Mouse (Mus musculus) splenic B cell, adult 2 months (primary cell): ENCODE data around the gene Dhh.

Source experiments
- DNase-seq: peaks from one replicate; pipeline ENCODE4 v3.0.0-alpha.2; 2011; ENCODE audit warnings: low read depth, low spot score
- H3K27me3 ChIP-seq: 2 replicates; pipeline ENCODE4 v1.6.1; 2012; ENCODE audit warnings: mild to moderate bottlenecking, low read length, moderate library complexity, mixed read lengths; ENCODE audit not compliant: control insufficient read depth, poor library complexity, insufficient read depth, severe bottlenecking
- H3K36me3 ChIP-seq: 2 replicates; pipeline ENCODE4 v1.6.1; 2012; ENCODE audit warnings: mild to moderate bottlenecking, low read length, moderate library complexity, mixed read lengths; ENCODE audit not compliant: control insufficient read depth, poor library complexity, insufficient read depth, severe bottlenecking

Dhh gene

DNA sequence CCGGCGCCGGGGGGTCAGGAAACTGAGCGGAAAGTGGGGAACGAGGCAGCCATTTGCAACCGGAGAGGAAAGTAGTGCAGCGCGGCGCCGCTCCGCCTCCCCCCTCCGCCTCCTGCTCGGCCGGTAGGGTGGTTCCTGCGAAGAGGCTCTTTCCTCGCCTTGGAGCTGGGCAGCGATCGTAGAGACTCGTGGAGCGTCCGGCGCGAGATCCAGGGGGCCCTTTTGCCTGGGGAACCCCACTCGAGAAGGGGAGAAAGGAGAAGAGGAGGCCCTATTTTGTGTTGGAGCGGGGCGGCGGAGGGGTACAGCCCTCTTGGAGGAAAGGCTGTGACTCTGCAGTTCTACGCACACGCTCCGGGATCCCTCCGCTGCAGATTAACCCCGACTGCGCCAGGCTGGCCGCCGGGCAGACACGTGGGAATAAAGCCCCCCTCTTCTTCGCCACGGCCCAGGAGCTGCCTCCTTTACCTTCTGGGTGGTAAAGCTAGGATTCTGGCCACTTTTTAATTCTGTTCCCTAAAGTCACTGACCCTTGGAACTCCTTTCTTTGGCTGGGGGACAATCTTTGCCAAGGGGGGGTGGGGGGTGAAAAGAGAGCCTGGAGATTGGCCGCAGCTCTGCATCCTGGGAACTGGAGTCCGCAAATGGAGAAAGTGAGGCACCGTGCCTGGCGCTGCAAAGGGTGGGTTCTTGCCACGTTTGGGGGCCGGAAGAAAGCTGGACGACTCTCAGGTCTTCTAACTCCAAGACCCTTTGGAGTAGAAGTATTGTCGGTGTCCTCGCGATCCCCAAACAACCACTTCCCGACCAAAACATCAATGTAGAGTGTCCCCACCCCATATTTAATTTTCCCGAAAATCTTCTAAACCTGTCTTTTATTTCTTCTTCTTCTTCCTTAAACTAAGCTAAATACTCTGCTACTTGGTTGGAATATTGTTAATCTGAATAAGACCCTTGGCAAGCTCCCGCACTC lies 26.1 kb downstream of the Dhh start:
- peak; percentile 94 for DNase-seq
- Histone ChIP-seq H3K27me3 (no peaks in the 10 kb centered on the region), H3K36me3 (no peaks in the 10 kb centered on the region)

DNA sequence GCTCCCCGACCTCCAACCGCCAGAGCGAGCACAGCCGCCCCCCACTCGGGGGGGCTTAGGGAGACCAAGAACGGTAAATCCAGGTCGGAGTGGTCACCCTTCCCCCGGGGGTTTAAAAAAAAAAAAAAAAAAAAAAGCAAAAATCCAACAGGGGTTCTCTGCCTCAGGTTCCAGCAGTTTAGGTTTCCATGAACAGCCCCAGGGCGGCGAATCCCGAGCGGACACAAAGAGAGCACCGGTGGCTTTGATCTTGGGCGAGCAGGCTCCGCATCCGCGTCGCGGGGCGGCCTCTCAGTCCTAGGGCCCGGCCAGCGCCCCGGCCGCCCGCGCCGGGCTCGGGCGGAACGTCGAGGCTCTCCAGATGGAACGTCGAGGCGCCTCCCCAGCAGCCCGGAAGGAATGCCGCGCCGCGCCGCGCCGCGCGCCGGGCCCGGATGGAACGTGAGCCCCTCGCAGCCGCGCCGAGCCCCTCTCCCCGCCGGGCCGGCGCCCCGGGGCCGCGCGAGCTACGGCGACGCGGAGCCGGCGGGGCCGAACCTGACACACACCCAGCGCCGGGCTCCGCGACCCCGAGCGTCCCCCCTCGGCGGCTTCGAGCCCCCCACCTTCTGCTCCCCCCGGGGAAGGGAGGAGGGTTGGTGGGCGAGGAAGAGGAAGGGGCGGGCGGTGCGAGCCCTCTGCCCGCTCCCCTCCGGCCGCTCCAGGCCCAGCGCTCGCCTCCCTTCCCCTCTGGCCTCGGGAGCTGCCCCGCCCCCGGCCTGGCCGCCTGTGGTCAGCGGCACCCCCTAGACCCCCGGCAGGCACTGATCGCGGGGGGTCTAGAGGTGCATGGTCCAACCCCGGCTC lies 27.0 kb downstream of the Dhh start, which contains the start of gene Kmt2d:
Gene Kmt2d, minus strand, starts transcription at position 135 of the 846 bp plus-strand sequence.
- no peak for DNase-seq
- H3K36me3 ChIP-seq = no peaks in the 10 kb centered on the region
- H3K27me3 ChIP-seq = no peaks in the 10 kb centered on the region

DNA sequence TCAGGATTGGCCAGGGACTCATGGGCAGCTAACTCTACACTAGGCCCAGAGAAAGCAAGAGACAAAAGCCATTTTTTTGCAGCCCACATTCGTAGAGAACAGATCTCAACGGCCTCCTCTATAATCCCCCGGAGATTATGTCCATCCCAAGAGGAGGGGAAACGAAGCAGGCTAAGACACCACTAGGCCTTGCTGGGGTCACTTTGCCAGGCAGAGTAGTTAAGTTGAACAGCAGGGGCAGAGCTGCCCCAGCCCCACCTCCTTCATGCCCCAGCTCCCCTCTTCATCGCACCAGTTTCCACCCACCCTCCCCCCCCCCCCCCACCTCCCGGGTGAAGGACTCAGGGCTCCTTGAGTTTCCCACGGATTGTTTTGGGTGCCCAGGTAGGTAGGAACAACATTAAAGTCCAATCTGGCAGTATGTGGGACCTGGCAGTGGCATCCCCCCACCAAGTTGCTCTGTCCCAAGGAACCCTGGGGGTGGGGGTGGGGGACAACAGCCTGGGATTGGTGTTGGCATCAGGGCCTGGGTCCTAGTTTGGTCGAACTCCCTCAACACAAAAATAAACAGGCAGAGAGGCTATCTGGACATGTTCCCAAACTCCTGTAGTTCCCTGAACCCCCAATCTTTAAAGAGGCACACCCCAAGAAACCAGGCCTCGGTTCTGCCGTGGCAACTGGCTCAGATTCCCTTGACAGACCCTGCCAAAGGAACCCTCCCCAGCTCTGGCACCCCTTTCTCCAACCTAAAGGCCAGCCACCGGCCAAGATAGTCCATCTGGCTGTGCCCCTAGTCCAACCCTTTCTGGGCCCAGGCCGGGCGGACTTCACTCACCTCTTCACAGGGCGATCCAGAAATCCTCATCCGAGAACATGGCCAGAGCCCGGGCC lies 27.9 kb downstream of the Dhh start:
- peaks cover 4% of the 10 kb centered on the region; the same call in 1 of the 2 replicates for H3K36me3 ChIP-seq
- H3K27me3 ChIP-seq = no peaks in the 10 kb centered on the region
- no peak for DNase-seq

GRCm38 (mm10) chr15:98869342-98870178 lies 28.8 kb downstream of the Dhh start:
- DNase-seq = no peak
- Histone ChIP-seq H3K36me3 (peaks cover 4% of the 10 kb centered on the region; the same call in 1 of the 2 replicates), H3K27me3 (no peaks in the 10 kb centered on the region)

DNA sequence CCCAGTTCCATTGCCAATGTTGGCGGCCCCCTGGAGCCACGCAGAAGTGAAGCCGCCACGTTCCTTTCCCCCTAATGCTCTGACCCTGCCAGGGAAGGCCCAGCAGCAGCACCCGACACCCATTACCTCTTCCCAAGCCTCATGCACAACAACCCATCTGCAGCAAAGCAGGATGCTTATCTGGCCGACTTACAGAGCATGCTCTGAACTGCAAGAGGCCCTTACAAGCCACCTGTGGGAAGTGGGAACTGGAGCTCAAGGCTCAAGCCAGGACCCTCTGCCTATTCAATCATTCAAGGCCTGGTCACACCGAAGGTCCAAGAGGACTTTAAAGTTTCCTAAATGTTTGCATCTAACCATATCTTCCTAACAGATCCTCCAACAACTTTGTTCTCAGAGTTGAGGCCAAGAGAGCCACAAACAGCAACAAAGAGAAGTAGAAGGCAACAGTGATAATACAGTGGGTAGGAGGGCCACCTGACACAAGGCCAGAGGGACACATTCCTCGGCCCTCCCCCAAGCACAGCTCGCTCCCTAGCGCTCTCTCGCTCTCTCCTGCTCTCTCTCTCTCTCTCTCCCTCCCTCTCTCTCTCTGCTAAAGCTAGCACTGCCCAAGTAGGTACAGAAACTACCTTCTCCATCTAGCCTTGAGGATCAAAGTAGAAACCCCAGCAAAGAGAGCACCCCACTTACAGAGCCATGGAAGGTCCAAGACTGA lies 29.8 kb downstream of the Dhh start:
- Histone ChIP-seq H3K36me3 (peaks cover 6% of the 10 kb centered on the region), H3K27me3 (no peaks in the 10 kb centered on the region)
- no peak for DNase-seq

- DNase-seq = peak; percentile 88
- H3K27me3 ChIP-seq = no peaks in the 10 kb centered on the region
- H3K36me3 ChIP-seq = peaks cover 12% of the 10 kb centered on the region
Measured at GRCm38 (mm10) chr15:98867321-98867720, 31.0 kb downstream of the Dhh start.

DNA sequence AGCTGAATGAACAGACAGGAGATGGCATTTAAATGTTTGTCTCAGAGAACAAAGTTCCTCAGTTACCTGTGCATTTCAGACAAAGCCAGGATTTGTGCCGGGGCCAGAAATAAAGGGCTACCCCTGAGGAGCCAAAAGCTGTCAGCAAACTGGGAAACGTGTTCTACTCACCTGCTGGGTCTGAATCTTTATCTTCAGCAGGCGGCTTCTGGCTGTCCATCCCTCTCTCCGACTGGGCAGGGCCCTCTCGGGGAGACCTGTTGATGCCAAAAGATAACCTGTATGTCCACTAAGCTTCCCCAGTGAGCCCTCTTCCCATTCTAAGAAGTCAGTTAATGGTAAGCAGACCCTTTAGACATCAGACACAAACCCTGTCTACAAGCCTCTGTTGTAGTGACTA lies 31.8 kb downstream of the Dhh start:
- no peak for DNase-seq
- Histone ChIP-seq H3K27me3 (no peaks in the 10 kb centered on the region), H3K36me3 (peaks cover 17% of the 10 kb centered on the region)

GRCm38 (mm10) chr15:98865771-98866170 lies 32.6 kb downstream of the Dhh start:
- no peaks in the 10 kb centered on the region for H3K27me3 ChIP-seq
- H3K36me3 ChIP-seq = peaks cover 21% of the 10 kb centered on the region

GRCm38 (mm10) chr15:98864951-98865350 lies 33.4 kb downstream of the Dhh start:
- DNase-seq = no peak
- Histone ChIP-seq H3K27me3 (no peaks in the 10 kb centered on the region), H3K36me3 (peaks cover 21% of the 10 kb centered on the region)

More at GRCm38 (mm10) chr15:98865771-98866170, 32.6 kb downstream of the Dhh start:
- no peak for DNase-seq

GRCm38 (mm10) chr15:98863451-98863958 lies 34.8 kb downstream of the Dhh start:
- Histone ChIP-seq H3K36me3 (peaks cover 22% of the 10 kb centered on the region), H3K27me3 (no peaks in the 10 kb centered on the region)
- no peak for DNase-seq

- peaks cover 22% of the 10 kb centered on the region for H3K36me3 ChIP-seq
- no peaks in the 10 kb centered on the region for H3K27me3 ChIP-seq
- no peak for DNase-seq
Measured at GRCm38 (mm10) chr15:98861701-98862410, 36.5 kb downstream of the Dhh start.

- no peak for DNase-seq
- H3K27me3 ChIP-seq = no peaks in the 10 kb centered on the region
- H3K36me3 ChIP-seq = peaks cover 22% of the 10 kb centered on the region
Measured at GRCm38 (mm10) chr15:98860921-98861320, 37.4 kb downstream of the Dhh start.
